Mouse (Mus musculus) liver, embryonic 18 days (tissue): ENCODE measurements around the gene Olfr1206. TPM values are rescaled to one million over a fixed set of nuclear protein-coding genes. Genes with fewer than 3 reads are reported as not detected.

Source experiments
- polyA plus RNA-seq: library from polyadenylated mRNA; depleted of rRNA; stranded (reverse); fragments of >200 nt; gene quantifications from 2 replicates; pipeline ENCODE4 v1.2.3, GENCODE M21; 2012; rRNA removed

The Olfr1206 gene
- not detected in 2 replicates for polyA plus RNA-seq

GRCm38 (mm10) chr2:88862931-88863330 is at the start of gene Olfr1206:
TSS of gene Olfr1206 (plus strand) at chr2:88863231.

GRCm38 (mm10) chr2:88814196-88814595 is 48.8 kb upstream of the Olfr1206 start, which contains the start of gene Olfr1202:
TSS of gene Olfr1202 (plus strand) at chr2:88814496.

GRCm38 (mm10) chr2:88829437-88829836 is 33.6 kb upstream of the Olfr1206 start, which contains the start of gene Olfr1205:
TSS of gene Olfr1205 (plus strand) at chr2:88829737.

DNA sequence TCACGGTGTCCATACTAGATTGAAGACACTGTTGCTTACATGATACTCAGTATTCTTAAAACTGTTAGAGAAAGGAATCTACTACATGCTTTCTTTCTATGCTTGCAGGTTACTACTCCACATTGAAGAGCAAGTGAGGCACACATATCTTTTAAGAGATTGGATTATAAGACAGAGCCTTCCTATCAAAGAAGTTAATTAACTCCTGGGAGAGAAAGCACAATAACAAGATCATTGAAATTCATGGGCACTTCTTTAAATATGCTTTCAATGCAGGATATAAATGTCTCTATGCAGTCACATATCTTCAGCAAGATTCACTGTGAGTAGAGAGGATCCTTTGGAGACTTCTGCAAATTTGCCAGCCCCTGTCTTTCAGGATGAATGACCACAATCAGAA is 14.0 kb upstream of the Olfr1206 start, which contains the start of gene Olfr1204:
Gene Olfr1204, plus strand, starts transcription at position 301 of the 400 bp plus-strand sequence.

GRCm38 (mm10) chr2:88902211-88902610 is 39.2 kb downstream of the Olfr1206 start, which contains the start of gene Olfr1208:
TSS of gene Olfr1208 (minus strand) at chr2:88902311.

GRCm38 (mm10) chr2:88915057-88915456 is 52.0 kb downstream of the Olfr1206 start, which contains the start of gene Olfr1209:
TSS of gene Olfr1209 (minus strand) at chr2:88915157.

Other genes with a start within 250 kb of the Olfr1206 start
- not detected in 2 replicates for gene Olfr1191-ps1, start 222.7 kb upstream of the Olfr1206 start, polyA plus RNA-seq
- not detected in 2 replicates for gene Olfr1192-ps1, start 214.7 kb upstream of the Olfr1206 start, polyA plus RNA-seq
- not detected in 2 replicates for gene Olfr1193, start 187.6 kb upstream of the Olfr1206 start, polyA plus RNA-seq
- gene Olfr1195, start 174.0 kb upstream of the Olfr1206 start, polyA plus RNA-seq = not detected in 2 replicates
- gene Olfr1196, start 158.6 kb upstream of the Olfr1206 start, polyA plus RNA-seq = not detected in 2 replicates
- gene Olfr1197, start 130.9 kb upstream of the Olfr1206 start, polyA plus RNA-seq = not detected in 2 replicates
- not detected in 2 replicates for gene Olfr1198, start 111.9 kb upstream of the Olfr1206 start, polyA plus RNA-seq
- not detected in 2 replicates for gene Olfr1199, start 102.8 kb upstream of the Olfr1206 start, polyA plus RNA-seq
- gene Olfr1200, start 92.7 kb upstream of the Olfr1206 start, polyA plus RNA-seq = not detected in 2 replicates
- not detected in 2 replicates for gene Olfr1201, start 70.2 kb upstream of the Olfr1206 start, polyA plus RNA-seq
- gene Olfr1202, start 48.7 kb upstream of the Olfr1206 start, polyA plus RNA-seq = not detected in 2 replicates
- not detected in 2 replicates for gene Olfr1205, start 33.5 kb upstream of the Olfr1206 start, polyA plus RNA-seq
- not detected in 2 replicates for gene Olfr1204, start 13.9 kb upstream of the Olfr1206 start, polyA plus RNA-seq
- gene Olfr1208, start 39.1 kb downstream of the Olfr1206 start, polyA plus RNA-seq = not detected in 2 replicates
- not detected in 2 replicates for gene Olfr1209, start 51.9 kb downstream of the Olfr1206 start, polyA plus RNA-seq
- not detected in 2 replicates for gene Olfr1211, start 74.9 kb downstream of the Olfr1206 start, polyA plus RNA-seq
- gene Olfr1212, start 90.7 kb downstream of the Olfr1206 start, polyA plus RNA-seq = not detected in 2 replicates
- gene Gm13762, start 117.0 kb downstream of the Olfr1206 start, polyA plus RNA-seq = not detected in 2 replicates
- gene Olfr1214, start 129.4 kb downstream of the Olfr1206 start, polyA plus RNA-seq = not detected in 2 replicates
- gene Olfr1215, start 143.7 kb downstream of the Olfr1206 start, polyA plus RNA-seq = not detected in 2 replicates
- not detected in 2 replicates for gene Olfr1216, start 155.1 kb downstream of the Olfr1206 start, polyA plus RNA-seq
- gene Olfr1217, start 168.8 kb downstream of the Olfr1206 start, polyA plus RNA-seq = not detected in 2 replicates
- not detected in 2 replicates for gene Olfr1218, start 198.0 kb downstream of the Olfr1206 start, polyA plus RNA-seq
- not detected in 2 replicates for gene Olfr1219, start 220.3 kb downstream of the Olfr1206 start, polyA plus RNA-seq
- not detected in 2 replicates for gene Olfr1220, start 243.6 kb downstream of the Olfr1206 start, polyA plus RNA-seq